Mouse (Mus musculus) CH12.LX (cell line): ENCODE results near the gene Coro7. TPM values are rescaled to one million over a fixed set of nuclear protein-coding genes. Genes with fewer than 3 reads are reported as not detected.

Experiments
- DNase-seq: peaks from one replicate; pipeline ENCODE4 v3.0.0-alpha.2; 2013; ENCODE audit errors: extremely low read depth
- H3K27ac ChIP-seq: 2 replicates; pipeline ENCODE4 v1.5.1; 2012; ENCODE audit warnings: low read depth, mild to moderate bottlenecking, control low read depth, moderate library complexity; ENCODE audit not compliant: insufficient read depth
- H3K27me3 ChIP-seq: replicated peaks from 2 replicates; pipeline ENCODE3; 2012; ENCODE audit warnings: inconsistent platforms
- H3K36me3 ChIP-seq, 2 experiments: replicated peaks in 1 of 2; 2 replicates each; pipeline versions ENCODE3 to v1.6.1; 2012; ENCODE audit warnings: inconsistent platforms in 1 of 2, low read length in 1 of 2, mild to moderate bottlenecking in 1 of 2, mixed read lengths in 1 of 2, moderate library complexity in 1 of 2; ENCODE audit not compliant: control insufficient read depth in 1 of 2, insufficient read depth in 1 of 2
- H3K4me1 ChIP-seq, 2 experiments: 2 replicates each; pipeline ENCODE4 v1.6.1; 2012; ENCODE audit warnings: inconsistent platforms in 1 of 2, moderate library complexity in 1 of 2; ENCODE audit not compliant: insufficient read depth in 2 of 2, control insufficient read depth in 1 of 2
- H3K4me2 ChIP-seq: 2 replicates; pipeline ENCODE4 v1.6.1; 2012; ENCODE audit warnings: low read depth, mild to moderate bottlenecking, control low read depth; ENCODE audit not compliant: poor library complexity, insufficient read depth, severe bottlenecking
- H3K4me3 ChIP-seq, 3 experiments: fragments of 150-350 bp in 1 of 3; sonication (generic) in 1 of 3; replicated peaks in 1 of 3; 2 replicates each; pipeline versions ENCODE3 to v1.5.1; 2011 to 2012; ENCODE audit warnings: low read depth in 2 of 3, low read length in 2 of 3, mild to moderate bottlenecking in 2 of 3, moderate library complexity in 2 of 3, control low read depth in 1 of 3, improper control_type of control experiment in 1 of 3, inconsistent platforms in 1 of 3, mixed read lengths in 1 of 3; ENCODE audit not compliant: poor library complexity in 1 of 3
- H3K79me2 ChIP-seq: replicated peaks from 2 replicates; pipeline ENCODE4 v1.6.1; 2012; ENCODE audit warnings: mild to moderate bottlenecking, moderate library complexity; ENCODE audit not compliant: control insufficient read depth, poor library complexity, insufficient read depth, severe bottlenecking; ENCODE audit errors: extremely low read depth
- H3K9ac ChIP-seq: 2 replicates; pipeline ENCODE4 v1.6.1; 2012; ENCODE audit warnings: low read depth, mild to moderate bottlenecking, control low read depth, moderate library complexity; ENCODE audit not compliant: insufficient read depth
- H3K9me3 ChIP-seq: replicated peaks from 2 replicates; pipeline ENCODE3; 2012; ENCODE audit warnings: low read length, inconsistent platforms, mixed read lengths
- BHLHE40 ChIP-seq: IDR thresholded peaks from 2 replicates; pipeline ENCODE4 v1.6.1; 2011; ENCODE audit warnings: mild to moderate bottlenecking, low read depth, low read length, improper control_type of control experiment
- CHD2 ChIP-seq: IDR thresholded peaks from 2 replicates; pipeline ENCODE4 v1.6.1; 2011; ENCODE audit warnings: low read length, improper control_type of control experiment
- CTCF ChIP-seq, 2 experiments: IDR thresholded peaks in 1 of 2; conservative IDR thresholded peaks in 1 of 2; 2 replicates each; pipeline ENCODE4 v1.5.1; 2011 to 2012; ENCODE audit warnings: low read depth in 2 of 2, low read length in 2 of 2, improper control_type of control experiment in 1 of 2, inconsistent platforms in 1 of 2, mild to moderate bottlenecking in 1 of 2, moderate library complexity in 1 of 2
- EP300 ChIP-seq: IDR thresholded peaks from 2 replicates; pipeline ENCODE4 v1.6.1; 2011; ENCODE audit warnings: low read length, improper control_type of control experiment
- GABPA ChIP-seq: IDR thresholded peaks from 2 replicates; pipeline ENCODE4 v1.6.1; 2012; ENCODE audit warnings: low read depth, low read length, improper control_type of control experiment, inconsistent platforms; ENCODE audit not compliant: insufficient replicate concordance
- IRF4 ChIP-seq: IDR thresholded peaks from 2 replicates; pipeline ENCODE4 v1.6.1; 2014; ENCODE audit warnings: low read depth, mild to moderate bottlenecking, inconsistent platforms, low read length, improper control_type of control experiment
- JUN ChIP-seq: IDR thresholded peaks from 2 replicates; pipeline ENCODE4 v1.6.1; 2011; ENCODE audit warnings: low read depth, mild to moderate bottlenecking, low read length, improper control_type of control experiment, moderate library complexity; ENCODE audit not compliant: insufficient read depth
- JUND ChIP-seq: conservative IDR thresholded peaks from 2 replicates; pipeline ENCODE4 v1.6.1; 2011; ENCODE audit warnings: low read depth, low read length, improper control_type of control experiment
- KAT2A ChIP-seq: IDR thresholded peaks from 2 replicates; pipeline ENCODE4 v1.6.1; 2012; ENCODE audit warnings: low read length, improper control_type of control experiment, inconsistent platforms; ENCODE audit not compliant: insufficient replicate concordance
- MAFK ChIP-seq: IDR thresholded peaks from 2 replicates; pipeline ENCODE4 v1.6.1; 2011; ENCODE audit warnings: low read length, improper control_type of control experiment; ENCODE audit not compliant: insufficient replicate concordance
- MAX ChIP-seq: IDR thresholded peaks from 2 replicates; pipeline ENCODE4 v1.6.1; 2011; ENCODE audit warnings: low read length, improper control_type of control experiment
- MEF2A ChIP-seq: IDR thresholded peaks from 2 replicates; pipeline ENCODE4 v1.6.1; 2014; ENCODE audit warnings: low read depth, mild to moderate bottlenecking, inconsistent platforms, low read length, improper control_type of control experiment, borderline replicate concordance
- MXI1 ChIP-seq: IDR thresholded peaks from 2 replicates; pipeline ENCODE4 v1.6.1; 2011; ENCODE audit warnings: mild to moderate bottlenecking, low read depth, low read length, improper control_type of control experiment
- NELFE ChIP-seq: IDR thresholded peaks from 2 replicates; pipeline ENCODE4 v1.6.1; 2011; ENCODE audit warnings: low read depth, low read length, improper control_type of control experiment
- NRF1 ChIP-seq: IDR thresholded peaks from 2 replicates; pipeline ENCODE4 v1.6.1; 2014; ENCODE audit warnings: low read depth, mild to moderate bottlenecking, inconsistent platforms, low read length, improper control_type of control experiment, moderate library complexity
- SIN3A ChIP-seq: IDR thresholded peaks from 2 replicates; pipeline ENCODE4 v1.6.1; 2012; ENCODE audit warnings: low read length, improper control_type of control experiment, inconsistent platforms
- TBP ChIP-seq: conservative IDR thresholded peaks from 2 replicates; pipeline ENCODE4 v1.6.1; 2011; ENCODE audit warnings: low read depth, low read length, improper control_type of control experiment
- TCF12 ChIP-seq: IDR thresholded peaks from 2 replicates; pipeline ENCODE4 v1.6.1; 2014; ENCODE audit warnings: low read depth, mild to moderate bottlenecking, inconsistent platforms, low read length, improper control_type of control experiment
- UBTF ChIP-seq: IDR thresholded peaks from 2 replicates; pipeline ENCODE4 v1.6.1; 2012; ENCODE audit warnings: low read depth, mild to moderate bottlenecking, inconsistent platforms, low read length, improper control_type of control experiment, moderate library complexity
- USF1 ChIP-seq: IDR thresholded peaks from 2 replicates; pipeline ENCODE4 v1.6.1; 2014; ENCODE audit warnings: low read depth, mild to moderate bottlenecking, inconsistent platforms, low read length, improper control_type of control experiment
- ZC3H11A ChIP-seq: IDR thresholded peaks from 2 replicates; pipeline ENCODE4 v1.6.1; 2012; ENCODE audit warnings: low read depth, mild to moderate bottlenecking, inconsistent platforms, low read length, improper control_type of control experiment
- ZKSCAN1 ChIP-seq: IDR thresholded peaks from 2 replicates; pipeline ENCODE4 v1.6.1; 2012; ENCODE audit warnings: low read depth, inconsistent platforms, low read length, improper control_type of control experiment, borderline replicate concordance
- ZMIZ1 ChIP-seq: IDR thresholded peaks from 2 replicates; pipeline ENCODE4 v1.6.1; 2012; ENCODE audit warnings: low read depth, mild to moderate bottlenecking, inconsistent platforms, low read length, improper control_type of control experiment
- ZNF384 ChIP-seq: IDR thresholded peaks from 2 replicates; pipeline ENCODE4 v1.6.1; 2012; ENCODE audit warnings: low read depth, low read length, improper control_type of control experiment, inconsistent platforms
- dilution Hi-C: fragments of 300-500 bp; cut with MboI; formaldehyde crosslinking; loops from 2 replicates; pipeline ENCODE4 v1.14.3; 2020; ENCODE audit warnings: low sequenced_read_pairs; ENCODE audit not compliant: extremely low pct_unique_long_range_greater_than_20kb, extremely low pct_ligation_motif_present
- in situ Hi-C: fragments of 300-500 bp; cut with MboI; formaldehyde crosslinking; loops from 3 replicates; pipeline ENCODE4 v1.14.3; 2019; ENCODE audit warnings: low sequenced_read_pairs, low pct_ligation_motif_present, low pct_unique_long_range_greater_than_20kb, mixed read lengths
- polyA plus RNA-seq: library from polyadenylated mRNA; unstranded; fragments of >175 nt; gene quantifications from 2 replicates; pipeline ENCODE4 v1.2.1, GENCODE M21; 2012; ENCODE audit warnings: low read depth; ENCODE audit not compliant: insufficient read length
- total RNA-seq, 2 experiments: library from RNA; depleted of rRNA; stranded (reverse); fragments of 300-350 nt in 1 of 2; fragments of >200 nt in 1 of 2; gene quantifications; 2 replicates each; pipeline ENCODE4 v1.2.3; 2012 to 2014

Coro7 gene
- total and polyA plus RNA-seq, 3 experiments = 5.7 to 40.2 (median 20.0) TPM

GRCm38 (mm10) chr16:4646831-4647230 is 32.7 kb downstream of the Coro7 start:
- H3K36me3 ChIP-seq = peaks cover 43 to 98% of the 10 kb centered on the region in 2 experiments
- TF ChIP-seq MXI1 = no peak
- TF ChIP-seq TBP = no peak
- TF ChIP-seq GABPA = no peak
- no peak for TF ChIP-seq BHLHE40
- no peak for TF ChIP-seq SIN3A
- TF ChIP-seq ZNF384 = no peak
- no peak for TF ChIP-seq USF1
- TF ChIP-seq ZC3H11A = no peak
- TF ChIP-seq MAX = no peak
- TF ChIP-seq CTCF (conservative IDR thresholded peaks at IDR 0.05 in 1 of 2, IDR thresholded peaks at IDR 0.05 in 1 of 2; ENCODE audit: low read depth in 2 of 2, low read length in 2 of 2) = no peak
- TF ChIP-seq IRF4 = no peak
- no peak for TF ChIP-seq CHD2
- TF ChIP-seq ZMIZ1 = no peak
- TF ChIP-seq MEF2A = no peak
- no peak for TF ChIP-seq TCF12
- no peak for TF ChIP-seq JUND
- TF ChIP-seq ZKSCAN1 = no peak
- no peak for TF ChIP-seq NELFE
- no peak for TF ChIP-seq UBTF
- DNase-seq = no peak
- no peaks in the 10 kb centered on the region for H3K9me3 ChIP-seq
- H3K27me3 ChIP-seq = no peaks in the 10 kb centered on the region
- dilution Hi-C loops (no loop called here), in situ Hi-C loops (loop anchor here (25.0 kb wide), 1 partner anchor 490 kb away; the partner anchor contains the start of genes Ppl and Sec14l5)
- H3K9ac ChIP-seq = no peak overlapping the region
- no peak overlapping the region for H3K27ac ChIP-seq
- no peak overlapping the region for H3K4me2 ChIP-seq
- H3K79me2 ChIP-seq = no peaks in the 10 kb centered on the region
- H3K4me1 ChIP-seq = peaks cover under 1 to 4% of the 10 kb centered on the region in 2 experiments; a peak in 2 of 4 replicates
- H3K4me3 ChIP-seq = no peak overlapping the region

- H3K4me2 ChIP-seq = no peak overlapping the region
- H3K9ac ChIP-seq = no peak overlapping the region
- H3K4me3 ChIP-seq = no peak overlapping the region
- H3K27ac ChIP-seq = no peak overlapping the region
- TF ChIP-seq UBTF = no peak
- TF ChIP-seq MAFK = no peak
- no peak for TF ChIP-seq USF1
- no peak for TF ChIP-seq IRF4
- no peak for TF ChIP-seq NRF1
- no peak for TF ChIP-seq MEF2A
- no peak for TF ChIP-seq KAT2A
- TF ChIP-seq JUN = no peak
- no peak for TF ChIP-seq GABPA
- no peak for TF ChIP-seq EP300
- no peak for TF ChIP-seq MAX
- peaks cover 34 to 98% of the 10 kb centered on the region in 2 experiments for H3K36me3 ChIP-seq
- dilution Hi-C loops (no loop called here), in situ Hi-C loops (loop anchor here (25.0 kb wide), 1 partner anchor 491 kb away; the partner anchor contains the start of genes Ppl and Sec14l5)
- H3K9me3 ChIP-seq = no peaks in the 10 kb centered on the region
- no peak for DNase-seq
- peaks cover 10 to 13% of the 10 kb centered on the region in 2 experiments for H3K4me1 ChIP-seq
- no peaks in the 10 kb centered on the region for H3K79me2 ChIP-seq
- H3K27me3 ChIP-seq = no peaks in the 10 kb centered on the region
Observed at GRCm38 (mm10) chr16:4645867-4646266, 33.7 kb downstream of the Coro7 start.
